Mouse (Mus musculus): ENCODE data around the gene Abhd15. TPM values are rescaled to one million over a fixed set of nuclear protein-coding genes. Genes with fewer than 3 reads are reported as not detected.

The Abhd15 gene
- polyA plus RNA-seq, 1 experiment from 2014 or later, result 5.1 TPM

GRCm38 (mm10) chr11:77513811-77514170 lies 1.1 kb upstream of the Abhd15 start:
- Histone ChIP-seq H3K4me1 (ENCODE audit: control insufficient read depth, low read depth, low read length) (peaks cover 44% of the 10 kb centered on the region), H3K9ac (ENCODE audit: low read depth, low read length) (peak overlapping the region; percentile 66), H3K27me3 (ENCODE audit: control insufficient read depth, insufficient read depth, low read depth, low read length) (peaks cover 44% of the 10 kb centered on the region), H3K4me2 (ENCODE audit: low read depth, low read length) (peak overlapping the region; percentile 98), H3K36me3 (ENCODE audit: control insufficient read depth, insufficient read depth) (no peaks in the 10 kb centered on the region), H3K4me3 (ENCODE audit: low read depth, low read length) (peak overlapping the region; percentile 82), H3K27ac (ENCODE audit: low read length) (peak overlapping the region; percentile 60), H3K9me3 (replicated peaks; ENCODE audit: control insufficient read depth, low read length) (no peaks in the 10 kb centered on the region)
- no peak for ATAC-seq (ENCODE audit: low read depth)
- WGBS (ENCODE audit: insufficient replicate concordance), result 6% methylated on average over 10 of the region's 10 CpGs

- peaks cover 46% of the 10 kb centered on the region for H3K4me1 ChIP-seq (ENCODE audit: control insufficient read depth, low read depth, low read length)
- H3K4me3 ChIP-seq (ENCODE audit: low read depth, low read length), result peak overlapping the region; percentile 82
- ATAC-seq (ENCODE audit: low read depth), result peak; percentile 27
- peak overlapping the region; percentile 63 for H3K27ac ChIP-seq (ENCODE audit: low read length)
- 6% methylated on average over 19 of the region's 19 CpGs for WGBS (ENCODE audit: insufficient replicate concordance)
- peak overlapping the region; percentile 55 for H3K9ac ChIP-seq (ENCODE audit: low read depth, low read length)
- H3K27me3 ChIP-seq (ENCODE audit: control insufficient read depth, insufficient read depth, low read depth, low read length), result peaks cover 48% of the 10 kb centered on the region
- H3K36me3 ChIP-seq (ENCODE audit: control insufficient read depth, insufficient read depth), result no peaks in the 10 kb centered on the region
- no peaks in the 10 kb centered on the region for H3K9me3 ChIP-seq (replicated peaks; ENCODE audit: control insufficient read depth, low read length)
- peak overlapping the region; percentile 98 for H3K4me2 ChIP-seq (ENCODE audit: low read depth, low read length)
These were observed 565 bp upstream of the Abhd15 start for GRCm38 (mm10) chr11:77514281-77514831.

- peaks cover 47% of the 10 kb centered on the region for H3K4me1 ChIP-seq (ENCODE audit: control insufficient read depth, low read depth, low read length)
- ATAC-seq (ENCODE audit: low read depth), result no peak
- H3K27me3 ChIP-seq (ENCODE audit: control insufficient read depth, insufficient read depth, low read depth, low read length), result peaks cover 48% of the 10 kb centered on the region
- WGBS (ENCODE audit: insufficient replicate concordance), result 10% methylated on average over 39 of the region's 39 CpGs
- no peaks in the 10 kb centered on the region for H3K9me3 ChIP-seq (replicated peaks; ENCODE audit: control insufficient read depth, low read length)
- peak within 1 kb of the TSS; percentile 82 for H3K4me3 ChIP-seq (ENCODE audit: low read depth, low read length)
- H3K4me2 ChIP-seq (ENCODE audit: low read depth, low read length), result peak within 1 kb of the TSS; percentile 98
- H3K27ac ChIP-seq (ENCODE audit: low read length), result peak within 1 kb of the TSS; percentile 63
- H3K36me3 ChIP-seq (ENCODE audit: control insufficient read depth, insufficient read depth), result no peaks in the 10 kb centered on the region
- H3K9ac ChIP-seq (ENCODE audit: low read depth, low read length), result peak within 1 kb of the TSS; percentile 55
These were observed 974 bp downstream of the Abhd15 start, which contains the start of gene Trp53i13 for GRCm38 (mm10) chr11:77515637-77516552. Gene Trp53i13 (minus strand): TSS chr11:77515980.

DNA sequence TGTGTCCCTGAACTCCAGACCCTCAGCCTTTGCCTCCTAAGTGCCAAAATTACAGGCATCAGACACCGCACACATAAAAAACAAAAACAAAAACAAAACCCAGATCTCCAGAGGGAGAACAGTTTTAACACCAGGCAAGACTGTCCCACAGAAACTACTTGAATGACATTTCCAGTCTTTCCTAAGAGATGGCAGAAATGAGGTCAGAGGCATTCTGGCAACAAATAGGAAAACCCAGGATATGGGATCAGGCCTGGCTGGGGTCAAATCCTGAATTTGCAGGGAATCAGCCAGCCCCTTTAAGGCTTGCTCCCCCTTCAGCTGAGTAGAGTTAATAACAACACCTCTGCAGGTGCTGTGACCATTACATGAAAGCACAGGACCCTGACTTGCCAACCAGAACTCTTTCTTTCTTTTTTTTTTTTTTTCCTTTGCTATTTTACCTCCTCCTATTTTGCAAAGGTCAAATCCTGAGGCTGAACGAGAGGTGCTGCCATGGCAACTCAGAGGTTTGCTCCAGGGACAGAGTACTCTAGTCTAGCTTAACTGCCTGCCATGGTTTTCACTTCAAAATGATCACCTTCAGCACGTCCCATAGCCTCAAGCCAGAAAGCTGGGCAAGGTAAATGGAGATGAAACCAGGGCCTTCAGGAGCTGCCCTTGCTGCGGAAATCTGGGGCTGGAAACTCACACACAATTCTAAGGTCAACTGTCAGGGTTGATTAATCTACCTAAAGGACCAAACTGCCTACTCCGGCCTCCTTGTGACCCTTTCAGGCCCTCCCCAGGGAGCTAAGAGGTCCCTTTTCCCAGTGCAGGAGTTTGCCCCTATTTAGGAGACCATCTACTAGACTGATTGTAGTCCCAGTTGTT lies 1.9 kb downstream of the Abhd15 start:
- H3K9ac ChIP-seq (ENCODE audit: low read depth, low read length), result no peak overlapping the region
- no peak overlapping the region for H3K27ac ChIP-seq (ENCODE audit: low read length)
- peaks cover 48% of the 10 kb centered on the region for H3K27me3 ChIP-seq (ENCODE audit: control insufficient read depth, insufficient read depth, low read depth, low read length)
- H3K9me3 ChIP-seq (replicated peaks; ENCODE audit: control insufficient read depth, low read length), result no peaks in the 10 kb centered on the region
- no peak overlapping the region for H3K4me2 ChIP-seq (ENCODE audit: low read depth, low read length)
- no peak overlapping the region for H3K4me3 ChIP-seq (ENCODE audit: low read depth, low read length)
- WGBS (ENCODE audit: insufficient replicate concordance), result 67% methylated on average over 5 of the region's 5 CpGs
- no peaks in the 10 kb centered on the region for H3K36me3 ChIP-seq (ENCODE audit: control insufficient read depth, insufficient read depth)
- peaks cover 47% of the 10 kb centered on the region for H3K4me1 ChIP-seq (ENCODE audit: control insufficient read depth, low read depth, low read length)
- ATAC-seq (ENCODE audit: low read depth), result no peak

GRCm38 (mm10) chr11:77518051-77518798 lies 3.3 kb downstream of the Abhd15 start:
- H3K36me3 ChIP-seq (ENCODE audit: control insufficient read depth, insufficient read depth), result no peaks in the 10 kb centered on the region
- H3K4me1 ChIP-seq (ENCODE audit: control insufficient read depth, low read depth, low read length), result peaks cover 41% of the 10 kb centered on the region
- H3K4me2 ChIP-seq (ENCODE audit: low read depth, low read length), result no peak overlapping the region
- peak overlapping the region; percentile 45 for H3K27ac ChIP-seq (ENCODE audit: low read length)
- no peak for ATAC-seq (ENCODE audit: low read depth)
- H3K27me3 ChIP-seq (ENCODE audit: control insufficient read depth, insufficient read depth, low read depth, low read length), result peaks cover 48% of the 10 kb centered on the region
- H3K9ac ChIP-seq (ENCODE audit: low read depth, low read length), result no peak overlapping the region
- WGBS (ENCODE audit: insufficient replicate concordance), result 54% methylated on average over 27 of the region's 27 CpGs
- no peak overlapping the region for H3K4me3 ChIP-seq (ENCODE audit: low read depth, low read length)
- H3K9me3 ChIP-seq (replicated peaks; ENCODE audit: control insufficient read depth, low read length), result no peaks in the 10 kb centered on the region

- no peak for ATAC-seq (ENCODE audit: low read depth)
- Histone ChIP-seq H3K27ac (ENCODE audit: low read length) (peak within 1 kb of the TSS; percentile 52), H3K4me1 (ENCODE audit: control insufficient read depth, low read depth, low read length) (peaks cover 33% of the 10 kb centered on the region), H3K36me3 (ENCODE audit: control insufficient read depth, insufficient read depth) (no peaks in the 10 kb centered on the region), H3K4me2 (ENCODE audit: low read depth, low read length) (no peak within 1 kb of the TSS), H3K27me3 (ENCODE audit: control insufficient read depth, insufficient read depth, low read depth, low read length) (peaks cover 48% of the 10 kb centered on the region), H3K9ac (ENCODE audit: low read depth, low read length) (no peak within 1 kb of the TSS), H3K4me3 (ENCODE audit: low read depth, low read length) (no peak within 1 kb of the TSS), H3K9me3 (replicated peaks; ENCODE audit: control insufficient read depth, low read length) (no peaks in the 10 kb centered on the region)
- WGBS (ENCODE audit: insufficient replicate concordance), result 15% methylated on average over 5 of the region's 5 CpGs
These were observed 4.1 kb downstream of the Abhd15 start, which contains the start of gene Gm10392 for GRCm38 (mm10) chr11:77519043-77519442. Gene Gm10392 (minus strand): TSS chr11:77519198.

DNA sequence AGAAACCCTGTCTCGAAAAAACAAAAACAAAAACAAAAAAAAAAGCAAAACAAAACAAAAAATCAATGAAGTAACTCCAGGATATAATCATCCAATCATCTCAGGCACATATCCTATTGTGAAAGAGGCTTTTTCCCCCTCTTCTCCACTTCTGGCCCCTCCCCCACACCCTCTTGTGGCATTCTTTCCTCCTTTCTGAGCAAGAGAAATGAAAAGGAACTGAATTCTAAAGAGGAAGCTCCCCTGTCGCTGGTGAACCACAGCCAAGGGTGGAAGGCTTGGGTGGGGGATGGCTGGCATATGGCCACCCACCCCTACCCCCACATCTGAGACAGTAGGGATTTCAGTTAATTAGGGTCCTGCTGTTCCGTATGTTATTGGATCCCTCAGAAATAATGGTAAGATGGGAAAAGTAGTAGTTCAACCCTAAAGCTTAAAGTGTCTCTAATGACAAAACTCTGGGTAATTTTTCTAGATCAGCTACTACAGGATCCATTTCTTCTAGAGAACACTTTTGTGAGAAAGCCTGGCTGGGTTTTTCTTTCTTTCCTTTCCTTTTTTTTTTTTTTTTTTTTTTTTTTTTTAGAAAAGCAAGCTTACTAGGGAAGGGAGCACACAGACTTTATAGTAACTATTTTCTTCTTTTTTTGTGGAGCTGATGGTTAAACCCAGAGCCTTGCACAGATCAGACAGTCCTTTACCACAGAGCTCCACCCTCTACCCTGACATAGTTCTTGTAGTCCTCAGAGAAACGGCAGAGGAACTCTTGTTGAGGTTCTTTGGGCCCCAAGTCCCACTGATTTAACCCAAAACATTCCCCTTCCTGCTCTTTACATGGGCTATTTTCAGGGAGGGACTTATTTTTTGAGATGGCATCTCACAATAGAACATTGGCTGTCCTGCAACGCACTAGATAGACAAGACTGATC lies 5.9 kb downstream of the Abhd15 start:
- Histone ChIP-seq H3K4me3 (ENCODE audit: low read depth, low read length) (no peak overlapping the region), H3K9ac (ENCODE audit: low read depth, low read length) (no peak overlapping the region), H3K9me3 (replicated peaks; ENCODE audit: control insufficient read depth, low read length) (no peaks in the 10 kb centered on the region), H3K36me3 (ENCODE audit: control insufficient read depth, insufficient read depth) (no peaks in the 10 kb centered on the region), H3K4me2 (ENCODE audit: low read depth, low read length) (no peak overlapping the region), H3K27ac (ENCODE audit: low read length) (0 out of 2 replicates have a peak overlapping the region, but pooled peaks have one; percentile 21), H3K27me3 (ENCODE audit: control insufficient read depth, insufficient read depth, low read depth, low read length) (peaks cover 30% of the 10 kb centered on the region), H3K4me1 (ENCODE audit: control insufficient read depth, low read depth, low read length) (peaks cover 15% of the 10 kb centered on the region)
- no peak for ATAC-seq (ENCODE audit: low read depth)
- WGBS (ENCODE audit: insufficient replicate concordance), result 26% methylated on average over 5 of the region's 5 CpGs

Measured in liver, embryonic 16.5 days (tissue).